Comparison of ENCODE assay signal across 23 mouse cellular contexts in genomic region chr16:35776737-35777136, GRCm38 (mm10). TPM values are rescaled to one million over a fixed set of nuclear protein-coding genes. Genes with fewer than 3 reads are reported as not detected.
DNase-seq lines count a peak whose midpoint lies in the region; ATAC-seq and TF ChIP-seq lines count a peak whose summit lies in the region.
"Had no signal": no experiment of that assay in that cellular context is flagged by ENCODE, and none has a peak within 500 bp of the region (broad histone marks: within the 10 kb centered on the region; RNA-seq: fewer than 3 reads in every experiment).

No protein-coding gene starts in this region.

- H3K4me2 ChIP-seq in liver, postnatal 0 days (ENCODE audit: low read depth, low read length) = no peak overlapping the region
- H3K4me2 ChIP-seq in liver, embryonic 11.5 days = no peak overlapping the region
- H3K4me2 ChIP-seq in heart, postnatal 0 days (ENCODE audit: low read depth, low read length) = no peak overlapping the region
- H3K4me2 ChIP-seq: intestine, embryonic 15.5 days; limb, embryonic 13.5 days; liver, embryonic 13.5 days; lung, embryonic 14.5 days; neural tube, embryonic 15.5 days had no signal

- 60% methylated on average over 7 of the region's 7 CpGs for WGBS in liver, postnatal 0 days (ENCODE audit: insufficient replicate concordance)
- WGBS in liver, embryonic 11.5 days = 86% methylated on average over 7 of the region's 7 CpGs
- 26% methylated on average over 7 of the region's 7 CpGs for WGBS in heart, postnatal 0 days

- H3K4me1 ChIP-seq in liver, postnatal 0 days (ENCODE audit: insufficient read depth) = peaks cover 3% of the 10 kb centered on the region; the same call in 1 of the 2 replicates
- peaks cover 4% of the 10 kb centered on the region; the same call in 1 of the 2 replicates for H3K4me1 ChIP-seq in liver, embryonic 11.5 days (replicated peaks; ENCODE audit: control insufficient read depth, insufficient read depth, low read length)
- H3K4me1 ChIP-seq in heart, postnatal 0 days (ENCODE audit: control insufficient read depth, insufficient read depth) = no peaks in the 10 kb centered on the region
- H3K4me1 ChIP-seq: limb, embryonic 13.5 days had no signal

- H3K27ac ChIP-seq in liver, postnatal 0 days (ENCODE audit: low read depth) = no peak overlapping the region
- H3K27ac ChIP-seq in liver, embryonic 11.5 days (ENCODE audit: low read depth, low read length) = no peak overlapping the region
- no peak overlapping the region for H3K27ac ChIP-seq in heart, postnatal 0 days (ENCODE audit: low read depth)
- H3K27ac ChIP-seq: intestine, embryonic 15.5 days; layer of hippocampus, adult 2 months; limb, embryonic 13.5 days; liver, embryonic 13.5 days; midbrain, embryonic 10.5 days; neural tube, embryonic 15.5 days had no signal

- H3K9me3 ChIP-seq in liver, postnatal 0 days (ENCODE audit: low read length) = no peaks in the 10 kb centered on the region
- H3K9me3 ChIP-seq in liver, embryonic 11.5 days (ENCODE audit: control insufficient read depth, low read length) = no peaks in the 10 kb centered on the region
- no peaks in the 10 kb centered on the region for H3K9me3 ChIP-seq in heart, postnatal 0 days (replicated peaks; ENCODE audit: control insufficient read depth, low read length)
- H3K9me3 ChIP-seq: intestine, embryonic 15.5 days; limb, embryonic 13.5 days; liver, embryonic 13.5 days; midbrain, embryonic 10.5 days; neural tube, embryonic 15.5 days had no signal

- TF ChIP-seq EP300 in liver, postnatal 0 days (IDR thresholded peaks at IDR 0.05; ENCODE audit: low read depth) = no peak
- no peak for TF ChIP-seq EP300 in heart, postnatal 0 days (IDR thresholded peaks at IDR 0.05; ENCODE audit: low read depth)

- DNase-seq in liver, postnatal 0 days = no peak
- no peak for DNase-seq in liver, embryonic 11.5 days (ENCODE audit: low spot score)
- DNase-seq in heart, postnatal 0 days (ENCODE audit: low spot score) = peak; percentile 24
- peak; percentile 27 for DNase-seq in splenic B cell, adult 2 months (ENCODE audit: low read depth, low spot score)
- no peak for DNase-seq in adrenal gland, postnatal 25 days
- no peak for DNase-seq in ovary, postnatal 14 days (ENCODE audit: low spot score)
- DNase-seq: adrenal gland, postnatal 10 days; cerebellum, adult 2 months; cerebellum, postnatal 36 days; gastrocnemius, postnatal 25 days; kidney, adult 8-10 months; kidney, postnatal 25 days; liver, embryonic 13.5 days; lung, embryonic 14.5 days; lung, postnatal 4 days had no signal

- ATAC-seq in liver, postnatal 0 days = 0 out of 2 replicates have a peak, but pooled peaks have one; percentile 13
- ATAC-seq in liver, embryonic 11.5 days (replicated peaks; ENCODE audit: low FRiP score) = no peak
- ATAC-seq in granulocyte monocyte progenitor cell, adult 5-6 weeks (replicated peaks; ENCODE audit: poor library complexity, severe bottlenecking) = peak; percentile 89
- peak; percentile 60 for ATAC-seq in heart, postnatal 0 days (ENCODE audit: insufficient read depth, low read depth)
- ATAC-seq: forebrain, embryonic 16.5 days; hindbrain, embryonic 16.5 days; intestine, embryonic 15.5 days had no signal

- no peaks in the 10 kb centered on the region for H3K27me3 ChIP-seq in liver, postnatal 0 days (ENCODE audit: insufficient read depth, low read length)
- H3K27me3 ChIP-seq in liver, embryonic 11.5 days (replicated peaks; ENCODE audit: control insufficient read depth, insufficient read depth, low read length) = no peaks in the 10 kb centered on the region
- no peaks in the 10 kb centered on the region for H3K27me3 ChIP-seq in heart, postnatal 0 days (ENCODE audit: control insufficient read depth, insufficient read depth, low read length)
- no peaks in the 10 kb centered on the region for H3K27me3 ChIP-seq in splenic B cell, adult 2 months (ENCODE audit: control insufficient read depth, insufficient read depth, low read length, poor library complexity, severe bottlenecking)
- H3K27me3 ChIP-seq: intestine, embryonic 15.5 days; limb, embryonic 13.5 days; liver, embryonic 13.5 days; neural tube, embryonic 15.5 days had no signal

- TF ChIP-seq CTCF in liver, postnatal 0 days (IDR thresholded peaks at IDR 0.05; ENCODE audit: low read depth) = no peak
- no peak for TF ChIP-seq CTCF in heart, postnatal 0 days (IDR thresholded peaks at IDR 0.05; ENCODE audit: low read depth)

- no peak overlapping the region for H3K4me3 ChIP-seq in liver, postnatal 0 days (ENCODE audit: low read depth, low read length)
- H3K4me3 ChIP-seq in liver, embryonic 11.5 days (ENCODE audit: low read depth, low read length) = no peak overlapping the region
- no peak overlapping the region for H3K4me3 ChIP-seq in heart, postnatal 0 days (ENCODE audit: low read depth, low read length)
- H3K4me3 ChIP-seq: intestine, embryonic 15.5 days; layer of hippocampus, adult 2 months; limb, embryonic 13.5 days; liver, embryonic 13.5 days; midbrain, embryonic 10.5 days; neural tube, embryonic 15.5 days had no signal

- no peaks in the 10 kb centered on the region for H3K36me3 ChIP-seq in liver, postnatal 0 days (replicated peaks; ENCODE audit: insufficient read depth, low read length)
- no peaks in the 10 kb centered on the region for H3K36me3 ChIP-seq in liver, embryonic 11.5 days (ENCODE audit: control insufficient read depth, insufficient read depth, low read length)
- H3K36me3 ChIP-seq in heart, postnatal 0 days (replicated peaks; ENCODE audit: control insufficient read depth, insufficient read depth, low read length) = no peaks in the 10 kb centered on the region
- H3K36me3 ChIP-seq in splenic B cell, adult 2 months (ENCODE audit: control insufficient read depth, insufficient read depth, low read length, poor library complexity, severe bottlenecking) = no peaks in the 10 kb centered on the region
- H3K36me3 ChIP-seq: intestine, embryonic 15.5 days; neural tube, embryonic 15.5 days had no signal

- no peak overlapping the region for H3K9ac ChIP-seq in liver, postnatal 0 days (replicated peaks)
- no peak overlapping the region for H3K9ac ChIP-seq in liver, embryonic 11.5 days (ENCODE audit: low read depth, low read length)
- no peak overlapping the region for H3K9ac ChIP-seq in heart, postnatal 0 days (replicated peaks; ENCODE audit: low read depth, low read length)
- H3K9ac ChIP-seq: intestine, embryonic 15.5 days; limb, embryonic 13.5 days; liver, embryonic 13.5 days; lung, embryonic 14.5 days; neural tube, embryonic 15.5 days had no signal

RNA-seq across cellular contexts. Expression of gene Hspbap1, which starts 6.6 kb away (rescaled TPM):
- polyA plus RNA-seq in liver, postnatal 0 days (2015; fragmentation: Nextera tagmentation; extraction: Ambion mirVana) = 6.9 and 7.6 TPM in 2 replicates
- 30.1 and 30.4 TPM in 2 replicates for polyA plus RNA-seq in liver, embryonic 11.5 days (2014; fragmentation: Nextera tagmentation; extraction: Ambion mirVana)
- 3.0 and 7.8 TPM in 2 replicates for total RNA-seq in granulocyte monocyte progenitor cell, adult 5-6 weeks (2014; fragmentation: Nextera tagmentation)
- 5.6 and 7.4 TPM in 2 replicates for total RNA-seq in granulocyte monocyte progenitor cell, adult 5-6 weeks (2017)
- 1.0 and 5.5 TPM in 2 replicates for total RNA-seq in heart, postnatal 0 days (2014; rRNA removed; ENCODE audit: low replicate concordance)
- 5.0 and 5.7 TPM in 2 replicates for polyA plus RNA-seq in heart, postnatal 0 days (2015; fragmentation: Nextera tagmentation; extraction: Ambion mirVana)
- total RNA-seq in adrenal gland, postnatal 25 days (2021) = 5.2 and 8.0 TPM in 2 replicates

RNA-seq across cellular contexts. Expression of gene Dirc2, which starts 7.6 kb away (rescaled TPM):
- 5.7 and 6.2 TPM in 2 replicates for polyA plus RNA-seq in liver, postnatal 0 days (2015; fragmentation: Nextera tagmentation; extraction: Ambion mirVana)
- polyA plus RNA-seq in liver, embryonic 11.5 days (2014; fragmentation: Nextera tagmentation; extraction: Ambion mirVana) = 7.5 and 8.0 TPM in 2 replicates
- 24.9 and 31.7 TPM in 2 replicates for total RNA-seq in granulocyte monocyte progenitor cell, adult 5-6 weeks (2014; fragmentation: Nextera tagmentation)
- 15.8 and 21.1 TPM in 2 replicates for total RNA-seq in granulocyte monocyte progenitor cell, adult 5-6 weeks (2017)
- total RNA-seq in heart, postnatal 0 days (2014; rRNA removed; ENCODE audit: low replicate concordance) = 38.3 and 39.8 TPM in 2 replicates
- 15.3 and 16.1 TPM in 2 replicates for polyA plus RNA-seq in heart, postnatal 0 days (2015; fragmentation: Nextera tagmentation; extraction: Ambion mirVana)
- total RNA-seq in adrenal gland, postnatal 25 days (2021) = 28.1 and 34.0 TPM in 2 replicates

Comparison
In these comparisons a context has a peak if more than half of its experiments do, and no peak if none do; other contexts are left out.
1. DNase-seq: peak in heart, postnatal 0 days (single experiment) and splenic B cell, adult 2 months (single experiment); none in liver, postnatal 0 days (single experiment), liver, embryonic 11.5 days (single experiment), adrenal gland, postnatal 25 days (single experiment) and ovary, postnatal 14 days (single experiment).